Mouse (Mus musculus) ovary, adult 10 weeks (tissue): ENCODE measurements around the gene Olfr203. TPM values are rescaled to one million over a fixed set of nuclear protein-coding genes. Genes with fewer than 3 reads are reported as not detected.

Experiments used
- polyA plus RNA-seq: library from polyadenylated mRNA; stranded (reverse); fragments of 350-450 nt; fragmentation: Illumina TruSeq; extraction: RNeasy Lipid Tissue Mini Kit (QIAGEN cat#74804); gene quantifications from one replicate; pipeline ENCODE4 v1.2.3, GENCODE M21; 2014

Gene Olfr203
- not detected for polyA plus RNA-seq

DNA sequence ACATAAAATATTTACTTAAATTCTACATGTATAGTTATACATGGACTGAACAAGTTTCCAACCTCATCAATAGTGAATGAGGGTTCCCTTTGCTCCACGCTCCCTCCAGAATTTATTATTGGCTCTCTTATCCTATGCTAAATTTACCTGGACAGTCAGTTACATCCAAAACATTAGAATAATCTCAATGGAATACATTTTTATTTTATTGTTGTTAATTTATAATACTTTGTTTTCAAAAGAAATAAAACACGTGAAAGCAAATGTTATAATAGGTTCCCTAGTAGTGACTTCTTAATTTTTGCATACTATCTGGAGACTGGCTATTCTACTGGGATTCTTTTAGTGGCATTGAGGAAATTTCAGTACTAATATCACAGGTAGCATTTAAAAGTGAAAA is at the start of gene Olfr203:
Olfr203 (plus strand) TSS at position 301 of the 400 bp plus-strand sequence.

DNA sequence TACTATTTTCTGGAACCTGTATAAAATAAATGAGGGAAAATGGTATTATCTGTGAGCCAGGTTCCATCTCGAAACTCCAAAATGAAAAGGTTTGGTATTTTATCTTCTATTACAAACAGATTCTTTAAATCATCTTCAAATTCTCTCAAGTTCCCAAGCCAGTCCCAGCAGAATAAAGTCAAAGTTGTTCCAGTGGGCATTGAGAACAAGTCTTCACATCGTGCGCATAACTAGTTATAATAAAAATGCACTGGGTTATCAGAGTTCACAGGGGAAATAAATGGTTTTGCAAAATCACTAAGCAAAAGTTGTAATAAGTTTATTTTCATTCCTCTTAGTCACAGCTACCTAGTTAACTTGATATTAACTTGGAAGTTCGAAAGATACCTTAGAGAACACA is 26.1 kb upstream of the Olfr203 start, which contains the start of gene Olfr201:
Olfr201 (minus strand) TSS at position 101 of the 400 bp plus-strand sequence.

DNA sequence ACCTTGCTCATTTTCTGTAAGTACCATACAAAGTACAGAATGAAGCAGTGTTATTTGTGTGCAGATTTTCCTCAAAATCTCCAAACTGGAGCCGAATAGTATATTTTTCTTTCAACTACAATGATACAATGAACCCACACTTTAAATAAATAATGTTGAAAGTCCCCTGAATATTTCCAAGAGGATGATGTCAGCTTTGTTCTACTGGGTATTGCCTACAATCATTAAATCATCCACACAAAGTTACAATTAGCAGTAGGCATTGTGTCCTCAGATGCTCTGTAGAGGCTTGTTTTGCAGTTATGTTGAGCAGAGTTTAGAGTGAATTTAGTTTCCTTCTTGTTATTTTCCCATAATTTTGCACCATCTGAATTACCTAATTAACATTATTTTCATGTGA is 12.0 kb upstream of the Olfr203 start, which contains the start of gene Olfr202:
Olfr202 (minus strand) TSS at position 101 of the 400 bp plus-strand sequence.

DNA sequence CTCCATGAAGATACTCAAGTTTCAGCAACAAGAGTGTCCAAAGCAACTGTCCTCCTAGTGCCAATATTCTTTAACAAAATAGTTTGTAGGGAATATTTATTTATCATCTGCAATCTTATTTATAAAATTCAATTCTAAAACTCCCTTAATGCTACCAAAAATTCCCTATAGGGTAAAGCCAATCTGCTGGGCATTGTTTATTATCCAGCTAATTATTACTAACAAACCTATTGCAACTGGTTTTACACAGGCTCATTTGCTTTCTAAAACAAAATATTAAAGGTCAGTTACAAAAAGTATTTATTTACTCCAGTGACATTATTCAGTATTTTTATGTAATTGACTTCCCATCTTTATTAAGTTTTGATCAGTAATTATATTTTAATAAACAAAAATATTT is 19.5 kb downstream of the Olfr203 start, which contains the start of gene Olfr204:
Olfr204 (minus strand) TSS at position 101 of the 400 bp plus-strand sequence.

DNA sequence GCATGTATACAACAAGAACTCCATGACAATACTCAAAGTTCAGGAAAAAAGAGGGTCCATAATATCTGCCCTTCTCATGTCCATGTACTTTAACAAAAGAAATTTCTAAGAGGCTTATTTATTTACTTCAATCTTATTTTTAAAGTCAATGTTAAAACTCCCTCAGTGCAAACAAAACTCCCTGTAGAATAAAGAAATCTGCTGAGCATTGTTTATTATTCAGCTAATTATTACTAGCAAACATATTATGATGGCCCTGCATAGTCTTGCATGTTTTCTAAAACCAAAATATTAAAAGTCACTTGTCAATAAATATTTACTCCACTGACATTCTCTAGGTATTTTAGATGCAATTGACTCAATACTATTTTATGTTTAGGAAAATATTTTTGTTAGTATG is 32.4 kb downstream of the Olfr203 start, which contains the start of gene Olfr205:
Olfr205 (minus strand) TSS at position 101 of the 400 bp plus-strand sequence.

DNA sequence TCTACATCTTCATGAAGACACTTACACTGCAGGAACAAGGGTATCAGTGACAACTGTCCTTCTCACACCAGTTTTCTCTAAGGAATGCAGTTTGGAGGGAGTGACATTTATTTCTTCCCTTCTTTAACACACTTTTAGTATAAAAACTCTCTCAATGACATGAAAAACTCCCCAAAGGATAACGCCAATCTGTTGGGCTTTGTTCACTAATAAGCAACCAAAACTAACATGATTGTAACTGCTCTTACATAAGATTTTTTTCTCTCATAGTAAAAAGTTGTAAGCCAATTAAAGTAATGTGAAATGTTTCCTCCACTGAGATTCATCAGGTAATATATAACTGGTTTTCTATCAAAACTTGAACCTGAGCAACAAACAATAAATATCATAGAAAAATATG is 50.5 kb downstream of the Olfr203 start, which contains the start of gene Olfr206:
Olfr206 (minus strand) TSS at position 101 of the 400 bp plus-strand sequence.

Other genes with a start within 250 kb of the Olfr203 start
- gene Olfr190, start 220.9 kb upstream of the Olfr203 start, polyA plus RNA-seq, result not detected
- gene Olfr191, start 209.1 kb upstream of the Olfr203 start, polyA plus RNA-seq, result not detected
- gene Olfr193, start 187.0 kb upstream of the Olfr203 start, polyA plus RNA-seq, result not detected
- not detected for gene Olfr194, start 177.8 kb upstream of the Olfr203 start, polyA plus RNA-seq
- not detected for gene Olfr195, start 151.8 kb upstream of the Olfr203 start, polyA plus RNA-seq
- gene Olfr196, start 128.4 kb upstream of the Olfr203 start, polyA plus RNA-seq, result not detected
- gene Olfr198, start 95.3 kb upstream of the Olfr203 start, polyA plus RNA-seq, result not detected
- gene Olfr199, start 79.1 kb upstream of the Olfr203 start, polyA plus RNA-seq, result not detected
- gene Olfr201, start 26.2 kb upstream of the Olfr203 start, polyA plus RNA-seq, result not detected
- not detected for gene Olfr202, start 12.1 kb upstream of the Olfr203 start, polyA plus RNA-seq
- not detected for gene Olfr204, start 19.4 kb downstream of the Olfr203 start, polyA plus RNA-seq
- not detected for gene Olfr205, start 32.3 kb downstream of the Olfr203 start, polyA plus RNA-seq
- gene Olfr206, start 50.4 kb downstream of the Olfr203 start, polyA plus RNA-seq, result 1.3 TPM
- gene Olfr209, start 65.1 kb downstream of the Olfr203 start, polyA plus RNA-seq, result not detected
- 0.29 TPM for gene Gabrr3, start 108.5 kb downstream of the Olfr203 start, polyA plus RNA-seq
- 37.5 TPM for gene Riox2, start 172.9 kb downstream of the Olfr203 start, polyA plus RNA-seq